9 mouse cellular contexts compared by ENCODE assay signal in genomic region chr5:76139171-76139671, GRCm38 (mm10). TPM values are rescaled to one million over a fixed set of nuclear protein-coding genes. Genes with fewer than 3 reads are reported as not detected.
DNase-seq lines count a peak whose midpoint lies in the region; ATAC-seq and TF ChIP-seq lines count a peak whose summit lies in the region.
"Had no signal": no experiment of that assay in that cellular context is flagged by ENCODE, and none has a peak within 500 bp of the region (broad histone marks: within the 10 kb centered on the region; RNA-seq: fewer than 3 reads in every experiment).

No protein-coding gene starts in this region.

- peak overlapping the region; percentile 70 for H3K4me2 ChIP-seq in heart, embryonic 15.5 days
- H3K4me2 ChIP-seq in liver, embryonic 16.5 days (ENCODE audit: low read depth, low read length): peak overlapping the region; percentile 83
- peak overlapping the region; percentile 73 for H3K4me2 ChIP-seq in stomach, embryonic 14.5 days (replicated peaks; ENCODE audit: low read depth, low read length)

- no peak for TF ChIP-seq CTCF in layer of hippocampus, adult 2 months (conservative IDR thresholded peaks at IDR 0.05)

- peaks cover 23% of the 10 kb centered on the region for H3K4me1 ChIP-seq in heart, embryonic 15.5 days (replicated peaks)
- H3K4me1 ChIP-seq in liver, embryonic 16.5 days (ENCODE audit: control insufficient read depth, low read depth, low read length): peaks cover 18% of the 10 kb centered on the region
- H3K4me1 ChIP-seq in stomach, embryonic 14.5 days (ENCODE audit: control insufficient read depth, insufficient read depth, low read length): peaks cover 12% of the 10 kb centered on the region; the same call in 1 of the 2 replicates

- DNase-seq in layer of hippocampus, adult 2 months (ENCODE audit: low spot score in 2 of 2): no peak
- no peak for DNase-seq in layer of hippocampus, postnatal 25 days (ENCODE audit: extremely low spot score in 1 of 2, low spot score in 1 of 2)
- DNase-seq in cerebellum, adult 9-10 months: peak; percentile 51
- DNase-seq in spleen, adult 18-20 months: no peak

- 24% methylated on average over 7 of the region's 7 CpGs for WGBS in heart, embryonic 15.5 days
- WGBS in liver, embryonic 16.5 days (ENCODE audit: insufficient replicate concordance): 50% methylated on average over 7 of the region's 7 CpGs
- WGBS in stomach, embryonic 14.5 days: 45% methylated on average over 7 of the region's 7 CpGs

- H3K9me3 ChIP-seq in heart, embryonic 15.5 days (replicated peaks): no peaks in the 10 kb centered on the region
- H3K9me3 ChIP-seq in liver, embryonic 16.5 days (replicated peaks; ENCODE audit: control insufficient read depth, low read length): no peaks in the 10 kb centered on the region
- H3K9me3 ChIP-seq in stomach, embryonic 14.5 days (ENCODE audit: control insufficient read depth, low read depth, low read length): no peaks in the 10 kb centered on the region

- no peak overlapping the region for H3K4me3 ChIP-seq in layer of hippocampus, adult 2 months
- H3K4me3 ChIP-seq in heart, embryonic 15.5 days: peak overlapping the region; percentile 87
- H3K4me3 ChIP-seq in liver, embryonic 16.5 days (ENCODE audit: low read depth, low read length): no peak overlapping the region
- peak overlapping the region; percentile 72; the same call in 1 of the 2 replicates for H3K4me3 ChIP-seq in stomach, embryonic 14.5 days (ENCODE audit: low read depth, low read length)

- ATAC-seq in heart, embryonic 15.5 days (replicated peaks; ENCODE audit: insufficient number of reproducible peaks, insufficient read depth, low FRiP score, low read depth): no peak
- ATAC-seq in liver, embryonic 16.5 days (ENCODE audit: low read depth): no peak
- no peak for ATAC-seq in stomach, embryonic 14.5 days (ENCODE audit: insufficient number of reproducible peaks, insufficient read depth, low FRiP score, low read depth)
- ATAC-seq in erythroid progenitor cell, adult 5-6 weeks (replicated peaks; ENCODE audit: low FRiP score, poor library complexity, severe bottlenecking): no peak

- H3K9ac ChIP-seq in heart, embryonic 15.5 days: no peak overlapping the region
- H3K9ac ChIP-seq in liver, embryonic 16.5 days (ENCODE audit: low read depth, low read length): no peak overlapping the region
- H3K9ac ChIP-seq in stomach, embryonic 14.5 days (replicated peaks; ENCODE audit: low read depth, low read length): no peak overlapping the region

- H3K27me3 ChIP-seq in heart, embryonic 15.5 days: no peaks in the 10 kb centered on the region
- H3K27me3 ChIP-seq in liver, embryonic 16.5 days (ENCODE audit: control insufficient read depth, insufficient read depth, low read depth, low read length): no peaks in the 10 kb centered on the region
- no peaks in the 10 kb centered on the region for H3K27me3 ChIP-seq in stomach, embryonic 14.5 days (ENCODE audit: control insufficient read depth, insufficient read depth, low read length)

- peak overlapping the region; percentile 98 for H3K27ac ChIP-seq in layer of hippocampus, adult 2 months
- H3K27ac ChIP-seq in heart, embryonic 15.5 days: peak overlapping the region; percentile 100
- H3K27ac ChIP-seq in liver, embryonic 16.5 days (ENCODE audit: low read length): no peak overlapping the region
- H3K27ac ChIP-seq in stomach, embryonic 14.5 days (ENCODE audit: low read length): no peak overlapping the region
- H3K27ac ChIP-seq: macrophage had no signal

- no peaks in the 10 kb centered on the region for H3K36me3 ChIP-seq in heart, embryonic 15.5 days
- no peaks in the 10 kb centered on the region for H3K36me3 ChIP-seq in liver, embryonic 16.5 days (ENCODE audit: control insufficient read depth, insufficient read depth)
- H3K36me3 ChIP-seq in stomach, embryonic 14.5 days (ENCODE audit: control insufficient read depth, insufficient read depth, low read length): no peaks in the 10 kb centered on the region

RNA-seq across cellular contexts. Expression of gene Srd5a3, which starts 0.8 kb away (rescaled TPM):
- total RNA-seq in layer of hippocampus, adult 2 months (2021): 10 to 100 TPM; 16.8 to 18.8 TPM
- 10 to 100 TPM; 17.8 to 21.1 TPM for total RNA-seq in layer of hippocampus, postnatal 25 days (2021)
- 25.8 and 32.3 TPM in 2 replicates for polyA plus RNA-seq in heart, embryonic 15.5 days (2015; fragmentation: Nextera tagmentation; extraction: Ambion mirVana)
- 11.8 and 12.6 TPM in 2 replicates for polyA plus RNA-seq in liver, embryonic 16.5 days (2015; fragmentation: Nextera tagmentation; extraction: Ambion mirVana)
- polyA plus RNA-seq in stomach, embryonic 14.5 days (2014; fragmentation: Nextera tagmentation; extraction: Ambion mirVana): 33.6 and 34.1 TPM in 2 replicates
- 7.6 and 13.0 TPM in 2 replicates for total RNA-seq in erythroid progenitor cell, adult 5-6 weeks (2015; ENCODE audit: low replicate concordance)
- 4.5 and 7.3 TPM in 2 replicates for total RNA-seq in erythroid progenitor cell, adult 5-6 weeks (2017; ENCODE audit: low replicate concordance)

RNA-seq across cellular contexts. Expression of gene Tmem165, which starts 44.5 kb away (rescaled TPM):
- total RNA-seq in layer of hippocampus, adult 2 months (2021): 10 to 100 TPM; 32.9 to 35.2 TPM
- total RNA-seq in layer of hippocampus, postnatal 25 days (2021): 10 to 100 TPM; 33.8 to 34.0 TPM
- polyA plus RNA-seq in heart, embryonic 15.5 days (2015; fragmentation: Nextera tagmentation; extraction: Ambion mirVana): 62.7 and 72.2 TPM in 2 replicates
- polyA plus RNA-seq in liver, embryonic 16.5 days (2015; fragmentation: Nextera tagmentation; extraction: Ambion mirVana): 18.9 and 20.4 TPM in 2 replicates
- polyA plus RNA-seq in stomach, embryonic 14.5 days (2014; fragmentation: Nextera tagmentation; extraction: Ambion mirVana): 120 and 127 TPM in 2 replicates
- 22.7 and 34.0 TPM in 2 replicates for total RNA-seq in erythroid progenitor cell, adult 5-6 weeks (2015; ENCODE audit: low replicate concordance)
- total RNA-seq in erythroid progenitor cell, adult 5-6 weeks (2017; ENCODE audit: low replicate concordance): 24.0 and 31.4 TPM in 2 replicates

Comparison
In these comparisons a context has a peak if more than half of its experiments do, and no peak if none do; other contexts are left out.
1. H3K27ac ChIP-seq: peak in layer of hippocampus, adult 2 months (single experiment) and heart, embryonic 15.5 days (single experiment); none in liver, embryonic 16.5 days (single experiment) and stomach, embryonic 14.5 days (single experiment).
2. H3K4me3 ChIP-seq: peak in heart, embryonic 15.5 days (single experiment) and stomach, embryonic 14.5 days (single experiment); none in layer of hippocampus, adult 2 months (single experiment) and liver, embryonic 16.5 days (single experiment).
3. Peak in every context shown above with its lines, with median percentiles within 50 percentile points of each other: H3K4me2 ChIP-seq.